Mouse (Mus musculus) erythroblast, adult 5-6 weeks (primary cell): ENCODE measurements around the gene Plekhn1. TPM values are rescaled to one million over a fixed set of nuclear protein-coding genes. Genes with fewer than 3 reads are reported as not detected.

Experiments used
- ATAC-seq: replicated peaks from 2 replicates; pipeline ENCODE4 v1.8.0; 2016; ENCODE audit warnings: moderate number of reproducible peaks, mild to moderate bottlenecking, moderate TSS enrichment, inconsistent platforms; ENCODE audit not compliant: poor library complexity, low FRiP score, severe bottlenecking
- total RNA-seq, 2 experiments: library from RNA; stranded (forward) in 1 of 2; stranded (reverse) in 1 of 2; fragments of 150-400 nt in 1 of 2; fragments of 200-764, 138-1000 nt in 1 of 2; gene quantifications; 2 replicates each; pipeline versions ENCODE4 v1.2.3 to v1.2.4; 2015 to 2017; ENCODE audit warnings: low replicate concordance in 2 of 2

Gene Plekhn1
- total RNA-seq (2015; ENCODE audit: low replicate concordance) (11.0 and 11.1 TPM in 2 replicates), total RNA-seq (2017; ENCODE audit: low replicate concordance) (9.9 and 12.8 TPM in 2 replicates)

DNA sequence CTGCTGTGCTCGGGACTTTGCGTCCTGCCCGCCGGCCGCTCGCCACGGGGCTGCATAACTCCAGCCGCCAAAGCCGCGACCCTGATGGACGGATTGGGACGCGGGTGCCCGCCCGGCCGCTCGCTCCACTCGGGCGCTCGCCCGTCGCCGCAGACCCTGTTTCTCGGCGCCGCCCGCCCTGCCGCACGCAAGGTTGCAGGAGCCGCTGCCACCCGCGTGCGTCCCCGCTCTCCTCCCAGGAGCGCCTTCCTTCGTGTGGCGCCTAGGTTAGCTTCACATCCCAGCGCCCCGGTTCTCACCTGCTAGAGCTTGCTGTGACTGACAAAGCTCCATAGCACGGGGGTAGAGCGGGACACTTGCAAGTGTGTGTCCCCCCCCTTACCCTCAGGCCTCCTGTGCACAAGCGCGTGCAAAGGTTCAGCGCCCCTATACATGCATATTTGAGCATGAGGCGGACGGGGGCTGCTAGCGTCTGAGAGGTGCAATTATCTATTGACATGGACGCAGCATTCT is at the start of gene Plekhn1:
Gene Plekhn1, minus strand, starts transcription at position 157 of the 513 bp plus-strand sequence.
- peak; percentile 45 for ATAC-seq

DNA sequence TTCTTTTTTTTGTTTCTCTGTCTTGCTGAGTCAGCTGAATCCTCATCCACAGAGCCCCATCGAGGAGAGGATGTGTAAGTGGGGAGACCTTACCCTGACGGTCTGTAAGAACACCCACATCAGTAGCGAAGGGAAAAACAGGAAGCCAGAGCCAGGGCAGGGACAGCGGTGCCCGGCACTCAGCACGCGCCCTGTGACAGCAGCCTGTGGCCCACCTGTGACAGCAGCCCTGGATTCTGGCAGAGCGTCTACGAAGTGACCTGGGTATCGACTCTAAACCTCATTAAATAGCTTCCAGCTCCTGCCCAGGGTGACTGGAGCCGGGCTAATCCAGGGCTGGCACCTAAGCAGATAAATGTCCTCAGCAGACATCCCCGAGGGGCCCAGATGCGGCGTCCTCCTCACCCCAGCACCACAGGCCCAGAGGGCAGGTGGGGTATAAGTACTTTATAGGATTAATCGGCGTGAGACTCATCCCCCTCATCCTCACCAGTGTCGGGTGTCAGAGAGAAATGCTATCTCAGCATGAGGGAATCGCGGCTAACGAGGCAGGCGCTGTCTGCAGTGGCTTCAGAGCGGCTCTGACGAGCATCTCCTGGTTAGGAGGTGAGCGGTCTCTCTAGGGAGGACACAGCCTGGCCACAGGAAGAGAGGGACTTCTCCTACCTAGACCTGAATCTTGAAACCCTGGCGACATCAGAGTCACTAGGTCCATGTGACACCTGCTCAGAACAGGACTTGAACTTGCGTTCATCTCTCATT is 20.6 kb upstream of the Plekhn1 start, which contains the start of gene Samd11:
Gene Samd11, minus strand, starts transcription at position 580 of the 762 bp plus-strand sequence.
- ATAC-seq: peak; percentile 56

DNA sequence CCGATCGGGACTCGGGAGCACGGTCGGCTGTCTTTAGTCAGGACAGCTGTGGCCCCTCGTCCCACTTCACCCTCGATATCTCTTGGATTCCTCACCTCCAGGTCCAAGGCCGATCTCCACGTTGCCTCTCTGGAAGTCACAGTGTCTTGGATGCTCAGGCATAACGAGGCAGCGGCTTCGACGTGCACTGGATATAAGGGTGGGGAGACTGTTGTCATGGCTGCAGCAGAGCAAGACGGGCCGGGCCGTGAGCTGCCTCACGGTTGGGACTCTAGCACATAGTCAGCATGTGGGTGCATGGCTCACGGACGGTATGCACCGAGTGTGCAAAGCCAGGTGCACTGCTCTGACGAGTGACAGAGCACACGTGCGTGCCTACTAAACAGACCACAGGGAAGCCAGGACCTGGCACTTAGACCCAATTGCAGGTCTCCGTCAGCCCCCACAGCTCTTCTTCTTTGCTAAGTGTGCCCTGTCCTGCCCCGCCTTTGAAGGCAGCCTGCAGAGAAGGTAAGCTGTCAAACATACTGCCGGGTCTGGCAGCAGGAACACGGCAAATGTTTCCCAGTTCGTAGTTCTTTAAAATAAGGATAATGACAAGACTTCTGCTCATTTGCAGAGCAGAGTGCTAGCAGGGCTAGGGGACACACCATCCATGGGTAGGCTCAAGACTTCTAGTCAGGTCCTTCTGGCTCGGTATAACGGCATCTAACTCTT is 19.9 kb upstream of the Plekhn1 start:
- ATAC-seq: peak; percentile 72

DNA sequence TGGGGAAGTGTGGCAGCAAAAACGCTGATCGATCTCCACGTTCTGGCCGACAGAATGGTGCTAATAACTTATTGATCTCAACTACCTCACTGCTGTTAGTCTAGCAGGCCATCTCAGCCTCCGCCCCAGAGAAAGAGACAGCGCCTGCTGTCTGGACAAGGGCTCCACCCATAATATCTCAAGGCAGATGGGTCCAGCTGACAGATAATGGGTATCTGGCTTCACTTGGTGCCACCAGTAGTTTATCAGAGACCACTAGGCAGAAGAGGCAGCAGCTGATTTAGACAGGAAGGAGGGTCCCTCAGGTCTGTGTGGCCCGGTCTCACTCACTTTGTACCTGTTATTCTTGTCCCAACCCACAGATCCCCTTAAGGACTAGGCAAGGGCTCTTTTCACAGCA is 18.4 kb upstream of the Plekhn1 start:
- ATAC-seq: peak; percentile 80

DNA sequence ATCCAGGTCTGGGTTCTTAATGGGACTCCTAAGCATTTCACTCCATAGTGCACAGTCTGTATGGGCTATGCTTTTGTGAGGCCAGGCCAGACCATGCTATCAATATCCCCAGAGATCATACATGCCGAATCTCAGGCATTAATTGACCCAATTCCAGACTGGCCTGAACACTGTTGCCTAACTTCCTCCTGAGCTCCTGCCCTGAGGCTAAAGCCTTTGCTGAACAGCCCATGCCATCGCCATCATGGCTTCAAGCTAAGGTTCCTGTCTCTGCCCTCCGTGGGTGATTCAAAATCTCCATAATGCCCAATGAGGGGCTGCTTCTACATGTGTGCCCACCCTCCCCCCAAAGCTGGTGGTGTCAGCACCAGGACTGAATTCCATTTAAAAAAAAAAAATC is 18.0 kb upstream of the Plekhn1 start:
- peak; percentile 13; the same call in 1 of the 2 replicates for ATAC-seq

DNA sequence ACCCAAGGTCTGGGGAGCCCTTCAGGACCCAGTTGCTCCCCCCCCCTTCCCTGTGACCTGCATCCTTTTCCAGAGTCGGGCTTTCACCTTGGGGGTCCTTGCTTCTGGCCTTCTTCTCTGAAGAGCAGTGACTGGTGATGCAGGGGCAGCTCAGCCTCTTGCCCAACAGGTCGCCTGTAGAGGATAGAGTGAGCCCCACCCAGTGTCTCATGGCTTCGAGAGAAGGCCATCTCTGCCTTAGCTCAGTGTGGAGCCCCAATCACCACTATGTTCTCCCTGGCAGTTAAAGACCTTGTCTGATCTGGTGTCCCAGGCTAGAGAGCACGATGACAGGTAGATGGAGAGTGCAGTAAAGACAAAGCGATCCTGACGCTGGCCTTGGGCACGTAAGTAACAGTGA is 17.5 kb upstream of the Plekhn1 start:
- peak; percentile 48 for ATAC-seq

DNA sequence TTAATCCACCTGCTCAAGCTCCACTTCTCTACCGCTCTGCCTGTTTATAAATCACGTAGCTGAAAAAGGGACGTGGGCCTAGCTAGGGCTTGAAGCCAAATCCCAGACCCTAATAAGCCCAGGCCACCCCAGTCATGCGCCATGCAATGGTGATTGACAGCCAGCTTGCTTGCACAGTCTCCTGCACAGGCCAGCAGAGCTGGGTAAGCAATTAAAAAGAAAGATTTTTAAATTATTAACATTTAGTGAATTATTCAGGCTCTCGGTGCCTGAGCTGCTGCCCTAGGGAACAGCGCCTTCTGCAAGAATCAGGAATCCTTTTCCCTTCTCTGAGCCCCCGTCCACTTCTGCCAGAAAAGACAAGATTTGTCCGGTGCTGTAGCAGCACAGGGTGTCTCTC is 16.4 kb upstream of the Plekhn1 start:
- ATAC-seq: no peak

DNA sequence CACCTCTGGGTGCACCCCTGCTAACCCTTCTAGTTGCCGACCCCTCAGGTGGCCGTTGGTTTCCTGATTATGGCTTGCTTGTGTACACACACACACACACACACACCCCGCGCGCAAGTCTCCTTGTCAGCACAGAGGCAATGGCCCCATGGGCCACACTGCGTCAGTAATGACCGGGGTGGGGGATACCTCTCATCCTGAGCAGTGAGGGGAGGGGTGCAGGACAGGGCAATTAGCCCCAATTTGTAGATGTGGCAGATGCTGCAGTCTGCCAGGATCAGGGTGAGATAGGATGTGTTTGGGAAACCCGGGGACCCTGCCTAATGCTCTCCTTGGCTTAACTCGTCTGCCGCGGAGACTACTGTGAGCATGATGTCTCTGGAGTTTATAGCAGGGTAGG is 14.9 kb upstream of the Plekhn1 start:
- ATAC-seq: no peak

DNA sequence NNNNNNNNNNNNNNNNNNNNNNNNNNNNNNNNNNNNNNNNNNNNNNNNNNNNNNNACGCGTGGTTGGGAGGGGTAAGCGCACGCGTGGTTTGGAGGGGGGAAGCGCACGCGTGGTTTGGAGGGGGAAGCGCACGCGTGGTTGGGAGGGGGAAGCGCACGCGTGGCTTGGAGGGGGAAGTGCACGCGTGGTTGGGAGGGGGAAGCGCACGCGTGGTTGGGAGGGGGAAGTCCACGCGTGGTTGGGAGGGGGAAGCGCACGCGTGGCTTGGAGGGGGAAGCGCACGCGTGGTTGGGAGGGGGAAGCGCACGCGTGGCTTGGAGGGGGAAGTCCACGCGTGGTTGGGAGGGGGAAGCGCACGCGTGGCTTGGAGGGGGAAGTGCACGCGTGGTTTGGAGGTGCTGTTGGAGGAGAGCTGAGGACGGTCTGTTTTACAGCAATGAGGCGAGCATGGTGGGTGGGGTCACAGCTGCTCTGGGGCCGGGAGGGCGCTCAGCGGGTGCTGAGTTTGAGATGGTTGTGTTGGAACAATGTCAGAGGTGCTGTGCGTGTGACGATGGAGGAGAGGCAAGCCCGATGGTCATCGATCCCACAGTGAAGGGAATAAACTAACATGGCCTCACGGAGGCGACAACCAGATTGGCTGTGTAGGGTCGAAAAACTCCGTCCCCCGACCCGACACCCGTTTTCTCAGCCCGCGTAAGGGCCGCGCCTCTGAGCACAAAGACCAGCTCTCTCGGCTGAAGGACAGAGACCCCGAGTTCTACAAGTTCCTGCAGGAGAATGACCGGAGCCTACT is 2.2 kb upstream of the Plekhn1 start:
- no peak for ATAC-seq

DNA sequence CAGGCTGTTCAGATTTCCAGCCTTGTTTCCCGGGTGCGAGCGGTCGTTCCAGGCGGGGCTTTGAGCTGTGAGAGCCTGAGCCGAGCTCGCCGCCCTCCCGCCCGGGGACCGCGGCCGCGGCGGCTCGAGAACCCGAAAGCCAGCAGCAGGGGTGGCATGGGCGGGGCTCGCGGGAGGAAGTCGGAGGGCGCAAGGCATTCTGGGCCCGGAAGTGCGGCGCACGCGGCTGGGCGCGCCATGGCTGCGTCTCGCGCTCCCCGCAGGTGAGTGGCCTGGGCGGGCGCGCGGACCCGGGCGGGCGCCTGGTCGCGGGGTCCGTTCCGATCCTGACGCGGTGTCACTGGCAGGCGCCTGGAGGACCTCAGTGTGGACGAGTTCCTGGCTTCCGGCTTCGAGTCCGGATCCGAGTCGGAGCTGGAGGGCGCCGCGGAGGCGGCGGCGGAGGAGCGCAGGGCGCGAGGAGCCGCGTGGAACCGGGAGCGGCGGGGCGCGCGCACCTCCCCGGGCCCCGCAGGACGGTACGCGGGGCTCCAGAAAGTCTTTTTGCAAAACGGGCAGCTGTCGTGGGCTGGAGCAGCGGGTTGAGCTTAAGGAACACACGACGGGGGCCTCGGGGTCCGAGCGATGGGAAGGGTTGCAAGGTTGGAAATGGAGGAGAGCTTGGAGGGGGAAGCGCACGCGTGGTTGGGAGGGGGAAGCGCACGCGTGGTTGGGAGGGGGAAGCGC is 1.3 kb upstream of the Plekhn1 start, which contains the start of gene Noc2l:
Gene Noc2l, plus strand, starts transcription at position 203 of the 726 bp plus-strand sequence.
- ATAC-seq: peak; percentile 89

DNA sequence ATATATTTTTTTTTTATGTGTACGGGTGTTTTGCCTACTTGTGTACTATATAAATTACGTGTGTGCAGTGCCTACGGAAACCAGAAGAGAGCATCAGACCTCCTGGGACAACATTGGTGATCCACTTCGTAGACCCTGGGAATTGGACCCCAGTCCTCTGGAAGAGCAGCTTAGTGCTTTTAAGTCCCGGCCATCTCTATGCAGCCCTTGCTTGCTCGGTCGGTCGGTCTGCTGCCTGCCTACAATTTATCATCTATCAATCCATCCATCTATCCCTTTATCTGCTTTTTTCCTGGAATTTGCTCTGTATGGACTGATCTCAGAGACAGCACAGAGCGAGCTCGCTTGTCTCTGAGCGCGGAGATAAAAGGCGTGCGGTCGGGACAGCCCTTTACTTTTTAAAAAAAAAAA is 708 bp upstream of the Plekhn1 start:
- ATAC-seq: peak; percentile 43

DNA sequence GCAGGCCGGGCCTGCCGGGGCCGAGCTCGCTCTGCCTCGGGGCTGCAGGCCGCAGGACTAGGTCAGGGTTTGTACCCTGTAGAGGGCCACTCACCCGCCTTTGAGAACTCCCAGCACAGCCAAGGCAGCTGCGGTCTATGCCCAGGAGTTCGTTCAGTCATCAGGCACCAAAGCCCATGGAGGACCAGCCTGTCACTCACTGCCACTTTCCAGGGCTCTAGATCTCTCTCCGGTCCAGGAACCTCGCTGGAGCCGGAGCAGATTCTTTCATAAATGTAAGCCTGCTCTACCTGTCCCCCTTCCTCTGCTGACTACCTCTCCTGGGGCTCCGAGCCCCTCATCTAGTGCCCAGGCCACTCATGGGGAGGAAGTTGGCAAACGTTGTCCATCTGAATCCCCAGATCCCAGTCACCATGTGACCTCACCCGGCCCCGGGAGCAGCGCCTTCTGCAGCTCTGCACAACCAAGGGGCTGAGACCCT is 596 bp downstream of the Plekhn1 start:
- 0 out of 2 replicates have a peak, but pooled peaks have one; percentile 9 for ATAC-seq

DNA sequence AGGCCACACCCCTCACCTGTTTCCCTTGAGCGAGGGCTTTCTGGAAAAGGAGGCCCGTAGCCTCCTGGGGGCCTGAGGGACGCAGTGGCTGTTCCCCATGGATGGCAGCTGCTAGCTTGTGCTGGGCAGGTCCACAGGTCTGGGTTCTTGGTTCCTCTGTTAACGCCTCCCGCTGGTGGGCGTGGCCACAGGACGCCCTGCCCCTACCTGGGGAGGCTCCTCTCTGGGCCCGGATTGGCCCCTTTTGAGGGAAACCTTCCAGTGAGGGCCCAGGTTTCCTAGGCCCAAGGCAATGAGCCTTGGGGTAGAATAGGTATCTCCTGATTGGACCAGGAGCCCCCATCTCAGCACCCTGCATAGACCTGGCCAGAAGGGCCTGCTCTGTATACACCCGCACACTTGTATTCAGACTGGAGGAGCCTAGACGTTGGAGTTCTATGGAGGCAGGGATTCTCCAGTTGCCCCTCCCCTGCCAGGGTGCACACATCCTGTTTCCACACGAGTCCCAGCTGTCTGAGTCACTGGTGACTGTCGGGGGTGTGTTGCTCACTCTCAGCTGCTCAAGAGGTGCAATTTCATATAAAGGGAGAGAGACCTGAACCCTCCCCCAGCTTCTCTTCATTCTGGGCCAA is 6.1 kb downstream of the Plekhn1 start:
- 0 out of 2 replicates have a peak, but pooled peaks have one; percentile 36 for ATAC-seq

DNA sequence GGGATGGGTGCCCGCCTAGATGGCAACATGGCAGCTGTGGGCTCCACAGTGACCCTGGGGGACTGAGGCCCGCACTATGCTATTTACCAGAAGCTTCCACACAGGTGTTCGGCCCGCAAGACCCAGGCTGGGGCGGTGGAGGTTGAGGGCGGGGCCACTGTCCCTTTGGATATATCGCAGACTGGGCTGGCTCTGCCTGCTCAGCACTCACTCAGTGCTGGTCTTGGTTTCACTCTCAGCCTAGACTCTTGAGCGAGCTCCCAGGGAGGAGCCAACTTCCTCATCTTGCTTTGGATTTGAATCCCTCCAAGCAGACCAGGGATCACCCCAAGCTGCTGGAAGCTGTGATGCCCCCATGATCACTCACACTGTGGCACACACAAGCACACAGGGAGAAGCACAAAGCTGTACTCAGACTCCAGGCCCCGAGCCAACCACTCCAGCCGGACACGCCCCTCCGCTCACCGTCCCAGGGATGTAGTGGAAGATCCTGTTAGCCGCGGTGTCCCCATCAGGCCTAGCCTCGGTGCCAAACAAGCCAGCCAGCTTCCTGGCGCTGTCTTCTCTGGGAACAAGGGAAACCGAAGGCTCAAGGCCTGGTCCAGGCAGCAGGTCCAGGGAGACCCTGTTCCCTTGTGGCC is 6.8 kb downstream of the Plekhn1 start:
- no peak for ATAC-seq

DNA sequence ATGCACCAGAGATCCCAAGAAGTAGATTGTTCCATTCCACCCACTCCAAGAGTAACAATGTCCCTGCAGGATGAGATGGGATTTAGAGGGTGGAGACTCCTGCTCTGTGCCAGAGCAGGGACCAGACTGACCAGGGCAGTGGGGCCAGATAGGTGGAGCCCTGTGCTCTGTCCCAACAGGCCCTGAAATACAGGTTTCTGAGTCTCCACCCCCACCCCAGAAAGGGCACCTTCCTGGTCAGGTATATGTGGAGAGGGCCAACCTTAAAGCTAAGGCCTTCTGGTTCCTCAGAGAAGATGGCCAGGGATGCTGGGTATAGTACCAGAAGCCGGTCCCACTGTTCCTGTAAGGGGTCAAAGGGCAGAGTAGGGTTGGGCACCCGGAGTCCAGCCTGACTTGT is 10.4 kb downstream of the Plekhn1 start:
- no peak for ATAC-seq

DNA sequence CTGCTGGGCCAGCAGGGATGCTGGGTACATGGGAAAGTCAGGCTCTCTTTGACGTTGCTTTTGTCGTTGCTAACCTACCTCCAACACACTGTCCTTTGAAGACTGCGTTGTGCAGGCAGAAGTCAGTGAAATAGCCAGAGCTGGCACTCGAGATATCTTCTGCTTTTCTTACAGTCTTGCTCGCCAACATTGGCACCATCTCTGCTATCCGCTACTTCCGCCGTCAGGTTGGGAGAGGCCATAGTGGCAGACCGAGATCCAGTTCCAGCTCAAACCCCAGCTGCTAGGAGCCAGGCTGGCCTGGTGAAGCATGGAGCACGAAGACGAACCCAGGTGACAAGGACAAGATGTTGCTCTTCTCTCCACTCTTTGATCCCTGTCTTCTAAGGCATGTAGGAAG is 14.7 kb downstream of the Plekhn1 start:
- ATAC-seq: no peak

DNA sequence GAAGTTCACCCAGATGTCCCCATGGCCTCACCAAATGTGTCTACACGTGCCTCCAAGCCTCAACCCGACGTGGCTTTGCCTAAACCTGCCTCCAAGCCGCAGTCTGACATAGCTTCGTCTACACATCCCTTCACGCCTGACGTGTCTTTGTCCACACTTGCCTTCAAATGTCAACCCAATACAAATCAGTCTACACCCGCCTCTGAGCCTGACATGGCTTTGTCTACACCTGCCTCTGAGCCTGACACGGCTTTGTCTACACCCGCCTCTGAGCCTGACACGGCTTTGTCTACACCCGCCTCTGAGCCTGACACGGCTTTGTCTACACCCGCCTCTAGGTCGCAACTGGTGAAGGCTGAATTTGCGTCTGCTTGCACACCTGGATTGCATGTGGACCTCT is 16.8 kb downstream of the Plekhn1 start:
- no peak for ATAC-seq

DNA sequence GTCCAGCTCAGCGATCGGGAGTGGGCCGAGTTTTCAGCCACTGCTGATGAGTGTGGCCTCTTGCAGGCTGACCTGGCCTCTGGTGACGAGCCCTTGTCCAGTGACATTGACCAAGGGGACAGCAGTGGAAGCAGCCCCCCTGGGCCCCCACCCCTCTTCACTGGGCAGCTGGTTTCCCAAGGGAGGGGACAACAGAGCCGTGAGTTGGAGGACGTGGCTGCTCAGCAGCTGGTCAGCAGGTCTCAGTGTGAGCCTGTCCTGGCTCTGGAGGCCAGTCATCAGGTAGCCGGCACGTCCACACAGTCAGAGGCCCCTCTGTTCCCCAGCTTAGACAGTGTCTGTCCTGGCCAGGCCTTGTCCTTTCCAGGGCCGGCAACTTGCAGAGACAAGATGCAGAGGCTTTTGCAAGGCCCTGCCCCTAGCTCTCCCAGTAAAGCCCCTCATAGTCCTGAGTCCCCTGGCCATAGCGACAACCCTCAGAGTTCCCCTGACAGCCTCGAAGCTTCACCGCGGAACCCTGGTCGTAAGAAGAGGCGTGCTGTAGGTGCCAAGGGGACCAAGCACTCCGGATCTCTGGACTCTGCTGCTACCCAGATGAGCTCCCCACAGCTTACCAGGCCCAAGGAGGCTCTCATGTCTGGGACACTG is 17.5 kb downstream of the Plekhn1 start:
- no peak for ATAC-seq
